Mouse (Mus musculus): Measurements from ENCODE around the gene Platr17.
A peak's percentile ranks its signal among the peaks of the same experiment; 100 is the strongest.

Gene Platr17

GRCm38 (mm10) chr17:33919351-33920281 is 14.7 kb downstream of the Platr17 start:
- peak; percentile 87 for DNase-seq (ENCODE audit: inconsistent ontology term)

GRCm38 (mm10) chr17:33920282-33921097 is 15.6 kb downstream of the Platr17 start:
- peak; percentile 92 for DNase-seq (ENCODE audit: inconsistent ontology term)

GRCm38 (mm10) chr17:33921361-33921760 is 16.4 kb downstream of the Platr17 start:
- DNase-seq (ENCODE audit: inconsistent ontology term), result no peak

GRCm38 (mm10) chr17:33924577-33925283 is 19.8 kb downstream of the Platr17 start:
- DNase-seq (ENCODE audit: inconsistent ontology term), result no peak

GRCm38 (mm10) chr17:33925406-33926116 is 20.6 kb downstream of the Platr17 start:
- no peak for DNase-seq (ENCODE audit: inconsistent ontology term)

- no peak for DNase-seq (ENCODE audit: inconsistent ontology term)
Observed at GRCm38 (mm10) chr17:33926207-33926932, 21.4 kb downstream of the Platr17 start.

GRCm38 (mm10) chr17:33928251-33928947 is 23.5 kb downstream of the Platr17 start:
- DNase-seq (ENCODE audit: inconsistent ontology term), result no peak

GRCm38 (mm10) chr17:33929371-33930279 is 24.7 kb downstream of the Platr17 start, which contains the start of gene Rgl2:
Gene Rgl2, plus strand, starts transcription at chr17:33929543.
- peak; percentile 95 for DNase-seq (ENCODE audit: inconsistent ontology term)

- peak; percentile 77 for DNase-seq (ENCODE audit: inconsistent ontology term)
Observed at GRCm38 (mm10) chr17:33930280-33931158, 25.6 kb downstream of the Platr17 start.

- no peak for DNase-seq (ENCODE audit: inconsistent ontology term)
Observed at GRCm38 (mm10) chr17:33931159-33931866, 26.4 kb downstream of the Platr17 start.

GRCm38 (mm10) chr17:33931947-33932346 is 27.0 kb downstream of the Platr17 start:
- DNase-seq (ENCODE audit: inconsistent ontology term), result no peak

- no peak for DNase-seq (ENCODE audit: inconsistent ontology term)
Observed at GRCm38 (mm10) chr17:33932448-33932847, 27.5 kb downstream of the Platr17 start.

GRCm38 (mm10) chr17:33932970-33933369 is 28.0 kb downstream of the Platr17 start:
- DNase-seq (ENCODE audit: inconsistent ontology term), result no peak

- DNase-seq (ENCODE audit: inconsistent ontology term), result no peak
Observed at GRCm38 (mm10) chr17:33935422-33936055, 30.6 kb downstream of the Platr17 start.

- DNase-seq (ENCODE audit: inconsistent ontology term), result no peak
Observed at GRCm38 (mm10) chr17:33936993-33937392, 32.1 kb downstream of the Platr17 start.

- DNase-seq (ENCODE audit: inconsistent ontology term), result no peak
Observed at GRCm38 (mm10) chr17:33938783-33939182, 33.8 kb downstream of the Platr17 start.
